Mouse (Mus musculus): ENCODE measurements around the gene Patj. TPM values are rescaled to one million over a fixed set of nuclear protein-coding genes. Genes with fewer than 3 reads are reported as not detected.

Patj gene
- total and polyA plus RNA-seq, 3 experiments: 0.19 to 0.46 TPM; not detected in 1

DNA sequence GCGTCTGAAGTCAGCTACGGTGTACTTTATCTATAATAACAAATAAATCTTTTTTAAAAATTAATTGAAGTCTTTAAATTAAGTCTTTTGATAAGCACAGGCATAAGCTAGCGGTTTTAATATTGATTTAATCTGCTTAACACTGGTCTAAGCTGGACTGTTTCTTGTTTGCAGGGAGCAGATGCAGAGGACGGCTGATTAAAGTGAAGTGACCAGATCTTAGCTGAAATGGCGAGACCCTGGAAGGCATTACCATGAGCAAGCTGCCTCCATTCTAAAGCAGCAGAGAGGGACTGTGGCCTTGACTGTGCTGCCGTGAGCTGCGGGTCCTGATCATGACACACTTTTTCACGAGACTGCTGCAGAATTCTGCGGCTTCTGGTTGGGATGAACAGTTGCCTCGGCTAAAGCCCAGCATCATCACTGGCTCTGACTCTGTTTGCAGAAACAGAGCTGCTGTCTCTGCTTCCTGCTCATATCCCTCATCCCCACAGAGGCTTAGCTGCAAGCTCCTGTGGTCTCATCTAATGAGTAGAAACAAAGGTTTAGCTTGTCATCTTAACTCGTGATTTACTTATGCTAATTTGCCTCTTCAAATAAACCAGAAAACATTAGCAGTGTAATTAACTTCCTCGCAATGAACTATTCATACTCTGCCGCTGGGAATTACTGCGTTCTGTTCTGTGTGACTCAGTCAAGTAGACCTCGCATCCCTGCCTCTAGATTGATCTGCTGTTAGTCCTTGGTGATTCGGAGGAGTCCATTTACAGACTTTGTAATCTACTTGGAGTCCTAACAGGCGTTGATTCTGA lies 322.4 kb downstream of the Patj start:
- H3K9me3 ChIP-seq (replicated peaks; ENCODE audit: insufficient read depth, low read length): no peaks in the 10 kb centered on the region
- H3K27ac ChIP-seq (ENCODE audit: control insufficient read depth, low read depth, low read length): no peak overlapping the region
- no peak for DNase-seq (ENCODE audit: low read depth, low spot score)
- no peak for TF ChIP-seq USF2 (IDR thresholded peaks at IDR 0.05; ENCODE audit: borderline replicate concordance in 1 of 2, insufficient read depth in 1 of 2, low read depth in 1 of 2, low read length in 2 of 2)
- no peak for TF ChIP-seq POLR2A (IDR thresholded peaks at IDR 0.05; ENCODE audit: control insufficient read depth in 1 of 2, insufficient read depth in 1 of 2, low read depth in 1 of 2, low read length in 2 of 2, poor library complexity in 1 of 2)
- TF ChIP-seq ELF1 (IDR thresholded peaks at IDR 0.05; ENCODE audit: low read depth, low read length): no peak
- no peak for TF ChIP-seq MXI1 (IDR thresholded peaks at IDR 0.05; ENCODE audit: low read depth, low read length)
- no peak for TF ChIP-seq RAD21 (IDR thresholded peaks at IDR 0.05; ENCODE audit: low read depth, low read length)
- no peak for TF ChIP-seq ETS1 (IDR thresholded peaks at IDR 0.05; ENCODE audit: low read depth, low read length)
- no peak for TF ChIP-seq MAX (IDR thresholded peaks at IDR 0.05; ENCODE audit: low read length)
- no peak for TF ChIP-seq MYC (IDR thresholded peaks at IDR 0.05; ENCODE audit: low read depth, low read length)
- TF ChIP-seq KAT2A (conservative IDR thresholded peaks at IDR 0.05; ENCODE audit: low read depth, low read length): no peak
- TF ChIP-seq USF1 (IDR thresholded peaks at IDR 0.05; ENCODE audit: low read depth, low read length): no peak
- no peak for TF ChIP-seq POLR2AphosphoS5 (IDR thresholded peaks at IDR 0.05; ENCODE audit: borderline replicate concordance, low read depth, low read length)
- TF ChIP-seq ZMIZ1 (IDR thresholded peaks at IDR 0.05; ENCODE audit: low read depth, low read length): no peak
- no peak for TF ChIP-seq ZNF384 (IDR thresholded peaks at IDR 0.05; ENCODE audit: low read depth, low read length)
- H3K4me3 ChIP-seq (ENCODE audit: control insufficient read depth in 1 of 2, insufficient read depth in 1 of 2, low read depth in 2 of 2, low read length in 2 of 2): no peak overlapping the region
- H3K9ac ChIP-seq (ENCODE audit: control insufficient read depth, low read depth, low read length, poor library complexity, severe bottlenecking): no peak overlapping the region
- H3K36me3 ChIP-seq (ENCODE audit: control insufficient read depth in 1 of 2, insufficient read depth in 2 of 2, low read length in 2 of 2): no peaks in the 10 kb centered on the region
- H3K4me1 ChIP-seq (ENCODE audit: control insufficient read depth in 1 of 2, insufficient read depth in 2 of 2, low read length in 2 of 2): no peaks in the 10 kb centered on the region
- H3K27me3 ChIP-seq (ENCODE audit: control insufficient read depth in 1 of 2, insufficient read depth in 2 of 2, low read length in 2 of 2): no peaks in the 10 kb centered on the region; a peak in 1 of 4 replicates
- no peaks in the 10 kb centered on the region for H3K79me2 ChIP-seq (ENCODE audit: control insufficient read depth, insufficient read depth, low read length, poor library complexity)

DNA sequence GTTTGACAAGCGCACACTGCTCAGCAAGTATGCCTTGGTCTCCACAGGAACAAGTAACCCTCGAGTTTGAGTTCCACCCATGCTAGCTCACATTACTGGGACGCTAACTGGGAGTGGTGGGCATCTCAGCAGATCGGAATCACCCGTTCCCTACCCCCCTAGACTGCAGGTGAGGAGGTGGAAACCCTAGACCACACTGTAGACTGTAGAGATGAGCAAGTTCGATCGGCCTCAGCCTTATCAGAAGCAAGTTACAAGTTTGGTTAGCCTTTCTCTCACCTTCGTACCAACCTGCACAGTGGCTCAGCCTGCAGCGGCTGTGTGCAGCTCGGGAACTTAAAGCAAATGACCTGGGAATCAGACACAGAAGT lies 322.9 kb downstream of the Patj start:
- Histone ChIP-seq H3K9ac (ENCODE audit: control insufficient read depth, low read depth, low read length, poor library complexity, severe bottlenecking) (no peak overlapping the region), H3K4me3 (ENCODE audit: control insufficient read depth in 1 of 2, insufficient read depth in 1 of 2, low read depth in 2 of 2, low read length in 2 of 2) (no peak overlapping the region), H3K27me3 (ENCODE audit: control insufficient read depth in 1 of 2, insufficient read depth in 2 of 2, low read length in 2 of 2) (no peaks in the 10 kb centered on the region; a peak in 1 of 4 replicates), H3K9me3 (replicated peaks; ENCODE audit: insufficient read depth, low read length) (no peaks in the 10 kb centered on the region), H3K36me3 (ENCODE audit: control insufficient read depth in 1 of 2, insufficient read depth in 2 of 2, low read length in 2 of 2) (no peaks in the 10 kb centered on the region), H3K4me1 (ENCODE audit: control insufficient read depth in 1 of 2, insufficient read depth in 2 of 2, low read length in 2 of 2) (no peaks in the 10 kb centered on the region), H3K27ac (ENCODE audit: control insufficient read depth, low read depth, low read length) (no peak overlapping the region), H3K79me2 (ENCODE audit: control insufficient read depth, insufficient read depth, low read length, poor library complexity) (no peaks in the 10 kb centered on the region)
- no peak for DNase-seq (ENCODE audit: low read depth, low spot score)
- TF ChIP-seq USF1 (IDR thresholded peaks at IDR 0.05; ENCODE audit: low read depth, low read length) (no peak), SMC3 (IDR thresholded peaks at IDR 0.05; ENCODE audit: low read depth, low read length) (no peak), ELF1 (IDR thresholded peaks at IDR 0.05; ENCODE audit: low read depth, low read length) (no peak), EP300 (IDR thresholded peaks at IDR 0.05; ENCODE audit: low read depth in 1 of 2, low read length in 2 of 2) (no peak), JUND (IDR thresholded peaks at IDR 0.05; ENCODE audit: low read depth, low read length) (no peak), MYC (IDR thresholded peaks at IDR 0.05; ENCODE audit: low read depth, low read length) (no peak), RAD21 (IDR thresholded peaks at IDR 0.05; ENCODE audit: low read depth, low read length) (no peak), E2F4 (IDR thresholded peaks at IDR 0.05; ENCODE audit: borderline replicate concordance, low read depth, low read length) (no peak), RCOR1 (IDR thresholded peaks at IDR 0.05; ENCODE audit: low read depth, low read length) (no peak), MAZ (IDR thresholded peaks at IDR 0.05; ENCODE audit: low read depth, low read length) (no peak), POLR2AphosphoS5 (IDR thresholded peaks at IDR 0.05; ENCODE audit: borderline replicate concordance, low read depth, low read length) (no peak), MEF2A (IDR thresholded peaks at IDR 0.05; ENCODE audit: extremely low read depth, insufficient replicate concordance, low read depth, low read length, poor library complexity, severe bottlenecking) (no peak), CHD1 (IDR thresholded peaks at IDR 0.05; ENCODE audit: low read depth, low read length) (no peak), NRF1 (IDR thresholded peaks at IDR 0.05; ENCODE audit: insufficient read depth, low read depth, low read length, poor library complexity, severe bottlenecking) (no peak), ZC3H11A (IDR thresholded peaks at IDR 0.05; ENCODE audit: low read depth, low read length) (no peak), HCFC1 (IDR thresholded peaks at IDR 0.05; ENCODE audit: low read depth, low read length) (no peak), TAL1 (IDR thresholded peaks at IDR 0.05; ENCODE audit: low read length) (no peak), GATA1 (IDR thresholded peaks at IDR 0.05; ENCODE audit: low read depth, low read length) (no peak)
